In the genomic region with DNA sequence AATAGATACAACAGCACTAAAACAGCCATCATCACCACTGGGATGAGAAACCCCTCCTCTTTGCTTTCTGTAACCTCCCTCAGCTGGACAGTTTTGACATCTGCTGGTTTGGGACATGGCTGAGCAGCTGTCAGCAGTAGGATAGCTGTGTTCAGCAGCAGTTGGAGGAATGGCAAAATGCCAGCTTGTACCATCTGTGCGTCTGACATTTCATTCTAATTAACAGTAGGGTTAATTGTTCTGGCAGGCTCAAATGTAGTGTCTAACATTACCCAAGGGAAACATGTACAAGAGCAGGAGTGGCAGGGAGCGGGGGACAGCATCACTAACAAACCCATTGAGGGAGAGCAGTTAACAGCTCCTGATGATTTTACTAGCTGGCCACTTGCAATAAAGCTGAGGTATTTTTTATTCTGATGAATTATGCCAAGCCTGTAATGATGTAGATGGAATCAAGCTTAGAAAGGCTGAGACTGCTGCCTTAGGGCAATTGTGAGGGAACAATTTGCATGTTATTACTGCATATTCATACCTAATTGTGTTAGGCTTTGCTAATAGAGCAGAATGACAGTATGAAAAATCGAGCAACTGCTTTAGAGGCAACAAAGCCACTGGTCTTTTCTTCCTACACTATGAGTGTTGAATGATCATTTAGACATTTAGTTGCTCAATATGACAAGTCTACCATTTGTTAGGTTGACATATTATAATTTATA, we compare ENCODE assay signal across 8 mouse cellular contexts. TPM values are rescaled to one million over a fixed set of nuclear protein-coding genes. Genes with fewer than 3 reads are reported as not detected.
DNase-seq lines count a peak whose midpoint lies in the region; ATAC-seq lines count a peak whose summit lies in the region.

No protein-coding gene starts in this region.

- no peaks in the 10 kb centered on the region for H3K36me3 ChIP-seq in kidney, embryonic 14.5 days (ENCODE audit: control insufficient read depth, insufficient read depth, low read length)
- no peaks in the 10 kb centered on the region for H3K36me3 ChIP-seq in hindbrain, embryonic 15.5 days
- H3K36me3 ChIP-seq in midbrain, embryonic 12.5 days, result no peaks in the 10 kb centered on the region

- H3K9ac ChIP-seq in kidney, embryonic 14.5 days (ENCODE audit: low read depth, low read length), result no peak overlapping the region
- no peak overlapping the region for H3K9ac ChIP-seq in hindbrain, embryonic 15.5 days
- no peak overlapping the region for H3K9ac ChIP-seq in midbrain, embryonic 12.5 days (replicated peaks)

- ATAC-seq in kidney, embryonic 14.5 days (ENCODE audit: low FRiP score, low TSS enrichment), result peak; percentile 90
- peak; percentile 97 for ATAC-seq in hindbrain, embryonic 15.5 days (ENCODE audit: low FRiP score, low read depth)
- ATAC-seq in midbrain, embryonic 12.5 days (ENCODE audit: low FRiP score, low read depth), result peak; percentile 97

- no peak overlapping the region for H3K4me2 ChIP-seq in kidney, embryonic 14.5 days (replicated peaks; ENCODE audit: low read depth, low read length)
- H3K4me2 ChIP-seq in hindbrain, embryonic 15.5 days, result peak overlapping the region; percentile 2; the same call in 1 of the 2 replicates
- 0 out of 2 replicates have a peak overlapping the region, but pooled peaks have one; percentile 18 for H3K4me2 ChIP-seq in midbrain, embryonic 12.5 days (replicated peaks)

- no peak for DNase-seq in kidney, adult 11 months
- DNase-seq in cerebellum, postnatal 36 days, result peak; percentile 3 to 5
- DNase-seq in telencephalon, adult 2 months (ENCODE audit: low read depth, low spot score), result peak; percentile 28
- no peak for DNase-seq in urinary bladder, adult 18-20 months (ENCODE audit: low spot score in 2 of 2)
- DNase-seq in spleen, postnatal 14 days (ENCODE audit: low spot score in 2 of 2), result no peak

- no peaks in the 10 kb centered on the region for H3K27me3 ChIP-seq in kidney, embryonic 14.5 days (ENCODE audit: control insufficient read depth, insufficient read depth, low read length)
- no peaks in the 10 kb centered on the region for H3K27me3 ChIP-seq in hindbrain, embryonic 15.5 days
- no peaks in the 10 kb centered on the region for H3K27me3 ChIP-seq in midbrain, embryonic 12.5 days

- 40% methylated on average over 3 of the region's 3 CpGs for WGBS in kidney, embryonic 14.5 days
- 13% methylated on average over 3 of the region's 3 CpGs for WGBS in hindbrain, embryonic 15.5 days
- WGBS in midbrain, embryonic 12.5 days, result 34% methylated on average over 3 of the region's 3 CpGs

- no peaks in the 10 kb centered on the region for H3K9me3 ChIP-seq in kidney, embryonic 14.5 days (ENCODE audit: control insufficient read depth, low read length)
- H3K9me3 ChIP-seq in hindbrain, embryonic 15.5 days, result no peaks in the 10 kb centered on the region
- H3K9me3 ChIP-seq in midbrain, embryonic 12.5 days, result no peaks in the 10 kb centered on the region

- H3K4me1 ChIP-seq in kidney, embryonic 14.5 days (ENCODE audit: control insufficient read depth, insufficient read depth, low read length), result no peaks in the 10 kb centered on the region
- peaks cover 9% of the 10 kb centered on the region for H3K4me1 ChIP-seq in hindbrain, embryonic 15.5 days (replicated peaks)
- 0 out of 2 replicates have a peak, but pooled peaks cover 4% of the 10 kb centered on the region for H3K4me1 ChIP-seq in midbrain, embryonic 12.5 days

- no peak overlapping the region for H3K27ac ChIP-seq in kidney, embryonic 14.5 days (ENCODE audit: low read depth, low read length)
- H3K27ac ChIP-seq in hindbrain, embryonic 15.5 days (replicated peaks), result peak overlapping the region; percentile 40
- H3K27ac ChIP-seq in midbrain, embryonic 12.5 days (replicated peaks), result peak overlapping the region; percentile 63

- no peak overlapping the region for H3K4me3 ChIP-seq in kidney, embryonic 14.5 days (ENCODE audit: low read length)
- H3K4me3 ChIP-seq in hindbrain, embryonic 15.5 days, result no peak overlapping the region
- no peak overlapping the region for H3K4me3 ChIP-seq in midbrain, embryonic 12.5 days

RNA-seq across cellular contexts. Expression of a gene that starts 4.3 kb away (rescaled TPM):
- polyA plus RNA-seq in kidney, embryonic 14.5 days (2014; fragmentation: Nextera tagmentation; extraction: Ambion mirVana), result 12.8 and 26.3 TPM in 2 replicates
- 15.8 and 16.2 TPM in 2 replicates for polyA plus RNA-seq in hindbrain, embryonic 15.5 days (2015; fragmentation: Nextera tagmentation; extraction: Ambion mirVana)
- 18.6 and 20.3 TPM in 2 replicates for polyA plus RNA-seq in midbrain, embryonic 12.5 days (2016; fragmentation: Nextera tagmentation; extraction: Ambion mirVana)

Comparison
In these comparisons a context has a peak if more than half of its experiments do, and no peak if none do; other contexts are left out.
1. DNase-seq: peak in cerebellum, postnatal 36 days (2 of 2) and telencephalon, adult 2 months (single experiment); none in kidney, adult 11 months (single experiment), urinary bladder, adult 18-20 months (0 of 2) and spleen, postnatal 14 days (0 of 2).
2. Peak in every context shown above with its lines, with median percentiles within 50 percentile points of each other: ATAC-seq.